Mouse (Mus musculus) heart, postnatal 0 days (tissue): ENCODE data around the gene Megf11. TPM values are rescaled to one million over a fixed set of nuclear protein-coding genes. Genes with fewer than 3 reads are reported as not detected.

ENCODE experiments used
- ATAC-seq: fragments of 200-750 bp; cut with Nextera tagmentation; 2 replicates; pipeline ENCODE4 v1.8.0; 2017; ENCODE audit warnings: low read depth, moderate number of reproducible peaks, moderate library complexity; ENCODE audit not compliant: insufficient read depth
- DNase-seq: peaks from one replicate; pipeline ENCODE4 v3.0.0-alpha.2; 2016; ENCODE audit warnings: low spot score
- H3K27ac ChIP-seq: fragments of 300-500 bp; sonication (generic); 2 replicates; pipeline ENCODE4 v1.5.1; 2014; ENCODE audit warnings: low read depth, mild to moderate bottlenecking
- H3K27me3 ChIP-seq: fragments of 300-500 bp; sonication (generic); 2 replicates; pipeline ENCODE4 v1.6.1; 2014; ENCODE audit warnings: low read length, mixed read lengths; ENCODE audit not compliant: control insufficient read depth, insufficient read depth
- H3K36me3 ChIP-seq: fragments of 300-500 bp; sonication (generic); replicated peaks from 2 replicates; pipeline ENCODE4 v1.6.1; 2014; ENCODE audit warnings: low read length, mixed read lengths; ENCODE audit not compliant: control insufficient read depth, insufficient read depth
- H3K4me1 ChIP-seq: fragments of 300-500 bp; sonication (generic); 2 replicates; pipeline ENCODE4 v1.6.1; 2014; ENCODE audit warnings: antibody characterized with exemption; ENCODE audit not compliant: control insufficient read depth, insufficient read depth
- H3K4me2 ChIP-seq: fragments of 300-500 bp; sonication (generic); 2 replicates; pipeline ENCODE4 v1.6.1; 2014; ENCODE audit warnings: low read depth, mild to moderate bottlenecking, low read length, moderate library complexity
- H3K4me3 ChIP-seq: fragments of 300-500 bp; sonication (generic); 2 replicates; pipeline ENCODE4 v1.5.1; 2014; ENCODE audit warnings: low read depth, low read length
- H3K9ac ChIP-seq: fragments of 300-500 bp; sonication (generic); replicated peaks from 2 replicates; pipeline ENCODE4 v1.6.1; 2014; ENCODE audit warnings: low read depth, low read length, mixed read lengths
- H3K9me3 ChIP-seq: fragments of 300-500 bp; sonication (generic); replicated peaks from 2 replicates; pipeline ENCODE4 v1.6.1; 2016; ENCODE audit warnings: low read length; ENCODE audit not compliant: control insufficient read depth
- CTCF ChIP-seq: IDR thresholded peaks from 2 replicates; pipeline ENCODE4 v1.5.1; 2016; ENCODE audit warnings: antibody characterized with exemption, control low read depth, low read depth
- EP300 ChIP-seq: IDR thresholded peaks from 2 replicates; pipeline ENCODE4 v1.6.1; 2016; ENCODE audit warnings: antibody characterized with exemption, low read depth
- WGBS: fragments of 180-500 bp; shearing (Covaris S2); extraction: QIAGEN DNeasy Blood & Tissue Kit; methylation state at CpG from one replicate; pipeline ENCODE4 v1.1.7; 2014; 5-methylcytosine and 5-hydroxymethylcytosine counted together
- polyA plus RNA-seq: library from polyadenylated mRNA; unstranded; fragments of >200 nt; fragmentation: Nextera tagmentation; extraction: Ambion mirVana; gene quantifications from 2 replicates; pipeline ENCODE4 v1.2.1, GENCODE M21; 2015
- total RNA-seq: library from RNA; depleted of rRNA; stranded (reverse); fragments of >200 nt; gene quantifications from 2 replicates; pipeline ENCODE4 v1.2.3, GENCODE M21; 2014; ENCODE audit warnings: low replicate concordance

The Megf11 gene
- total and polyA plus RNA-seq, 2 experiments from 2014 or later: 0.18 to 0.23 TPM

- H3K27me3 ChIP-seq: no peaks in the 10 kb centered on the region
- no peaks in the 10 kb centered on the region for H3K36me3 ChIP-seq
- DNase-seq: no peak
- no peak overlapping the region for H3K4me3 ChIP-seq
- TF ChIP-seq CTCF (no peak), EP300 (no peak)
- WGBS: 67% methylated on average over 7 of the region's 7 CpGs
- H3K9ac ChIP-seq: no peak overlapping the region
- no peak overlapping the region for H3K27ac ChIP-seq
- no peaks in the 10 kb centered on the region for H3K9me3 ChIP-seq
- H3K4me2 ChIP-seq: no peak overlapping the region
- peaks cover 6% of the 10 kb centered on the region; the same call in 1 of the 2 replicates for H3K4me1 ChIP-seq
- no peak for ATAC-seq
These were observed 10.0 kb downstream of the Megf11 start for GRCm38 (mm10) chr9:64395238-64395920.

- WGBS: 21% methylated on average over 1 of the region's 1 CpGs
- DNase-seq: peak; percentile 9
- no peak overlapping the region for H3K4me3 ChIP-seq
These were observed 11.7 kb downstream of the Megf11 start for GRCm38 (mm10) chr9:64397108-64397507.

GRCm38 (mm10) chr9:64399121-64399520, 13.7 kb downstream of the Megf11 start:
- no peak for TF ChIP-seq CTCF
- TF ChIP-seq EP300: no peak
- Histone ChIP-seq H3K4me1 (peaks cover 6% of the 10 kb centered on the region; the same call in 1 of the 2 replicates), H3K4me3 (no peak overlapping the region), H3K4me2 (no peak overlapping the region), H3K27me3 (no peaks in the 10 kb centered on the region), H3K27ac (no peak overlapping the region), H3K36me3 (no peaks in the 10 kb centered on the region), H3K9ac (no peak overlapping the region), H3K9me3 (no peaks in the 10 kb centered on the region)
- ATAC-seq (no peak), DNase-seq (no peak)
- WGBS: 64% methylated on average over 8 of the region's 8 CpGs

More at GRCm38 (mm10) chr9:64397108-64397507, 11.7 kb downstream of the Megf11 start:
- no peaks in the 10 kb centered on the region for H3K9me3 ChIP-seq
- H3K36me3 ChIP-seq: no peaks in the 10 kb centered on the region
- TF ChIP-seq CTCF (peak; percentile 51), EP300 (no peak)
- no peaks in the 10 kb centered on the region for H3K27me3 ChIP-seq
- no peak overlapping the region for H3K27ac ChIP-seq
- H3K4me2 ChIP-seq: no peak overlapping the region
- no peak overlapping the region for H3K9ac ChIP-seq
- peaks cover 6% of the 10 kb centered on the region; the same call in 1 of the 2 replicates for H3K4me1 ChIP-seq
- no peak for ATAC-seq

- ATAC-seq (no peak), DNase-seq (no peak)
- H3K4me2 ChIP-seq: no peak overlapping the region
- H3K4me1 ChIP-seq: no peaks in the 10 kb centered on the region
- H3K36me3 ChIP-seq: no peaks in the 10 kb centered on the region
- TF ChIP-seq CTCF (no peak), EP300 (no peak)
- WGBS: 84% methylated on average over 8 of the region's 8 CpGs
- H3K9me3 ChIP-seq: no peaks in the 10 kb centered on the region
- no peak overlapping the region for H3K9ac ChIP-seq
- H3K4me3 ChIP-seq: no peak overlapping the region
- H3K27me3 ChIP-seq: no peaks in the 10 kb centered on the region
- H3K27ac ChIP-seq: no peak overlapping the region
These were observed 16.7 kb downstream of the Megf11 start for GRCm38 (mm10) chr9:64402141-64402540.

- H3K9me3 ChIP-seq: no peaks in the 10 kb centered on the region
- H3K27ac ChIP-seq: no peak overlapping the region
- DNase-seq (no peak), ATAC-seq (no peak)
- no peak overlapping the region for H3K9ac ChIP-seq
- no peaks in the 10 kb centered on the region for H3K36me3 ChIP-seq
- no peak overlapping the region for H3K4me3 ChIP-seq
- H3K27me3 ChIP-seq: no peaks in the 10 kb centered on the region
- no peaks in the 10 kb centered on the region for H3K4me1 ChIP-seq
- TF ChIP-seq CTCF (no peak), EP300 (no peak)
- H3K4me2 ChIP-seq: no peak overlapping the region
- WGBS: 77% methylated on average over 2 of the region's 2 CpGs
These were observed 21.4 kb downstream of the Megf11 start for GRCm38 (mm10) chr9:64406841-64407240.

GRCm38 (mm10) chr9:64407390-64407970, 22.1 kb downstream of the Megf11 start:
- no peak overlapping the region for H3K27ac ChIP-seq
- no peak overlapping the region for H3K4me2 ChIP-seq
- H3K36me3 ChIP-seq: no peaks in the 10 kb centered on the region
- no peak overlapping the region for H3K4me3 ChIP-seq
- ATAC-seq (no peak), DNase-seq (no peak)
- no peak overlapping the region for H3K9ac ChIP-seq
- no peaks in the 10 kb centered on the region for H3K4me1 ChIP-seq
- no peaks in the 10 kb centered on the region for H3K27me3 ChIP-seq
- H3K9me3 ChIP-seq: no peaks in the 10 kb centered on the region
- TF ChIP-seq EP300 (no peak), CTCF (no peak)
- 78% methylated on average over 7 of the region's 7 CpGs for WGBS
